Mouse (Mus musculus) c-Kit-negative CD71-positive TER-119-positive erythroid progenitor cells, embryonic 14.5 days (primary cell): ENCODE results near the gene Syt2.

Source experiments
- DNase-seq: peaks from one replicate; pipeline ENCODE4 v3.0.0-alpha.2; 2013; ENCODE audit warnings: low read depth, low spot score

Syt2 gene

DNA sequence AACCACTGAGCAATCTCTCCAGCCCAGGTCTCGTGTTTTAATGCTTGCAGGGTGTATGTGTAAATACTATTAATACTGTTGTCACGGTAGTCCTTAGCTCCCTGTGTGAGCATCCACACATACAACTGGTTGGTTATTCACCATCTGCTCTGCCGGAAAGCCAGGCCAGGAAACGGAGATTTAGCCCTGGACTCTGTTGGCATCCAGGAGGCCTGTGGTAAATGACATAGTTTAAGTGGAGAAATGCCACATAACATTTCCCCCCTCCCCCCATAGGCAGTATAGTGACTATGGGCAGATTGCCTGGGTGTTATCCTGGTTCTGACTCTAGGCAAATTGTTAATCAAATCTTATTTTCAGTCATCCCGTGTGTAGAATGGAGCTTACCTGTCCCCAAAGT, 4.3 kb downstream of the Syt2 start:
- no peak for DNase-seq

DNA sequence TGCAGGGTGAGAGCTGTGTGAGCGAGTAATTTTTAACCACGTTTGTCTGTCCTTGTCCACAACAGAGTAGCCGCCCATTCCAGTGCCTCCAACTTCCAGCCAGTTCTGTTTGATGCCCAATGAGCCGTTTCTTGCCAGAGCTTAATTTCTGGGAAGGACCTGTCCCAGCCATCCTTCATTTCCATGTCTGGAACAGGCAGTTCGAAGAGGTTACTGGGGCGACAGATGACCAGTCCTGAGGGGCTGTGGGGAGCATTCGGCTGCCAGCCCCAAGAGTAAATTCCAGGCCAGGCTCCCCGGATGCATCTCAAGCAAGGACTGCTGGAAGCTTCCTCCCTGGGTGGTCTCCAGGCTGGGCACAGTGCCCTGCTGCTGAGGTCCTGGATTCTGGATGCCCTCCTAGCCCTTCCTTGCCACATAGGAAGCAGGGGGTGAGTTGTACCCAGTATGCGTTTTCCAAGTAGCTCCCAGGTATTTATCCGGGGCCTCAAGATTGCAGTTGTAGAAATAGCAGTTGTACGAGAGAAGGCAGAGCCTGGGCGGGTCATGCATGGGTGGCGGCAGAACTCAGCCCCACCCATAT, 4.9 kb downstream of the Syt2 start:
- DNase-seq, result no peak

DNA sequence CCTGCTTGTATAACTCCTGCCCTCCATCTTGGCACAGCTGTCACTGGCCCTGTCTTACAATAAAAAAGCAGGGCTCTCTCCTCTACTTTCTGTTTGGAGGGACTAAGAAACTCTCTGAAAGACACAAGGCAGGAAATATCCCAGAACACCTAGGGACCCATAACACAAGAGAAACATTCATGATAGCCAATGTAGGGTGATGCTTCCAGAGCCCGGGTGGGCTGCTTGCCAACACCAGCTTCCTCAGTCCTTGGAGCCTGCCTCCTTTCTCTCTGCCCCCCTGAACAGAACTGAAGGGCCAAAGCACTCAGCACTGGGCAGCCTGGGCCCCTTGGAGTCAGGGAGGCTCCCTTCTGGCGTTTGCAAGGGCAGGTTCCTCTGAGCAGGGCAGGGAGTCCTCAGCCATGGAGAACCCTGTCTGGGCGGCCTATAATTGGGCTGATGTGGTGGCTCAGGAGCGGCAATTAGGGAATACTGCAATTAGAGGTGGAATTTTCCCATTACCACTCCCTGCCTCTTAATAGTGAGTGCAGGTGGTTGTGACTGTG, 5.4 kb downstream of the Syt2 start:
- no peak for DNase-seq

DNA sequence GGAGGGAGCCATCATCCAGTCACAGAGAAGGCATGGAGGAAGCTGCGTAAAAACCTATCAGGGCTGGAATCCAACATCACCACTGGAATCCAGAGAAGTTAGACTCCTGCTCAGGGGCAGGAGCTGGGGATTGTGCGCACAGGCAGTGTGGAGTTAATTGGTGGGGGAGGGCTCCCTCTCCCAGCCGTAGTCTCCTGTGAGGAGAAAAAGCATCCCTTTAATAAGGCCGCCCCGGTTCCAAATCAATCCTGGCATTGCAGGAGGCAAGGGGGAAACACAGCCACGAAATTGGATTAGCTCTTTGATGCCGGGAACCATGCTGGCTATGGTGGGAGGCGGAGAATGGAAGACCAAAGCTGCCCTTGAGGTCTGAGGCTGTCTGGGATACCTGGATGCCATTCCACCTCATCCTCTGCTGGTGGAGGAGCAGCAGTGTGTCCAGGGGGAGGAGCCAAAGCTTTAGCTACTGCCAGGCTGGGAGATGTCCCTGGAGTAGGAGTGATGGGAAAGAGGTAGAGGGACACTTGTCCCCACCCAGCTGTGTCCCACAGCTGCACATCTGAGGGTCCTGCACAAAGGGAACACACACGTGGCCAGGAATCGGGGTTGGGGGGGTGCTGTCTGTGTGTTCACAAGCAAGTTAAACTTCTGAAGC, 7.3 kb downstream of the Syt2 start:
- DNase-seq, result no peak

DNA sequence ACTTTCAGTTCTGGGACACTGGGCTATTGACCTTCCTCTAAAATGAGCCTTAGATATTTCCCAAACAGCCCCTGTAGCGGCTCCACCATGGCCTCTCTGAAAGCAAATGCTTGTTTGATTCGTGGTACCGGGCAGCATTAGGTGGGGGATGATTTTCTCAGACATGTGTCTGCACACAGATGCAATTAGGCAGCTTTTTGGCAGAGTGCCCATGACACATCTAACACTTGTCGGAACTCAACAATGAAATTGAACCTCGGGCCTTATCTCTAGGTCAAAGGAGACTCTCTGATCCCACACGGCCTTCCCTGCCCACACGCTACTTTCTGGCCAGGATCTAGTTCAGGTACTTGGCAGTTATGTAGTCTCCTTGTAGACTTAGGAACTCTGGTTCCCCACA, 12.4 kb downstream of the Syt2 start:
- DNase-seq, result no peak

- no peak for DNase-seq
Observed at GRCm38 (mm10) chr1:134660163-134660562, 13.7 kb downstream of the Syt2 start.

DNA sequence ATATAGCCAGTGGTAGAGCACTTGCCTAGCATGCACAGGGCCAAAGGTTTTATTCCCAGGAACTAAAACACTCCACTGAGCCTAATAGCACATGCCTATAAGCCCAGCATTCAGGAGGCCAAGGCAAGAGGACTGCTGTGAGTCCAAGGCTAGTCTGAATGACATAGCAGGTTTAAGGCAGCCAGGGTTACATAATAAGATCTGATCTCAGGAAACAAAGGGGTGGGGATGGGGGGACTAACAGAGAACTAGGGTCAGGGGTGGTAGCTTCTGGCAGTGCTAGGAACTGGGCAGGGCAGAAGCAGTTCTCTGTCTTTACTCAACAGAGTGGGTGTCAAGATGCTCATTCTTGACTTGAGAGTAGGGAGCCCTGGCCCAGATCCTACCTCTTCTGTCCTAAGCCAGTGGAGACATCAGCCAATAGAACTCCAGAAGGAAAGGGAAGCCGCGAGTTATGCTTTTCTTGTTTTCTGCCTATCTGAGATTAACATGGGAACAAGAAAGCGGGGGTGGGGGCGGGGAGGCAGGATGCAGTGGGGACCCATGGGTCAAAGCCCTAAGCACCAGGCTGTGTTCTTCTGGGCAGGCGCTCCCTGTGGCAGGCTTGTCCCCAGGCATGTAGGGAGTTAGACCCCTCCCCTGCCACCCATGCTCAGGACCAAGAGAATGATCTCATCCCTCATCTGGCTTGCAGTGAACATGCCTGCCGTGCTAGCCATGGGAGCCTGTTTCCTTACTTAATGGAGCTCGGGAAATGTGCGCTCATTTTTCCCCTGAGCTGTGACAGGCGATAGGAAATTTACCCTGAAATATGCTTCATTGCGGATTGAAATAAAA, 25.0 kb downstream of the Syt2 start:
- DNase-seq, result no peak

GRCm38 (mm10) chr1:134674312-134674711, 27.8 kb downstream of the Syt2 start:
- no peak for DNase-seq

DNA sequence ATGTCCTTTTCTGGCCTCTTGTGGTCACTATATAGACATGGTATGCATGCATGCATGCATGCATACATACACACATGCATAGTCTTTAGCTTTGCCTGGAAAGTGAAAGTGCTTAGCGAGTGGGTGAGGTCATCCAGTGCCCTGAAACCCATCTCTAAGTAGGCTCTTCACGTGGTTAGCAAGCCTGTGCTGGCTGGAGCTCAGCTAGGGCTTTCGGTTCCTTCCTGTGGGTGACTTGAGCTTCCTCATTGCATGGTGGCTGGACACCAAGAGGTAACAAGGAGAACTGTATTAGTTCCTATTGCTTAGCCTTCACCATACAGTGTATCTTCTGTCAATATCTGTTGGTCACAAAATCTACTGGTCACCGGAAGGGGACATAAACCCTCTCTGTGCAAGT, 33.0 kb downstream of the Syt2 start:
- DNase-seq, result no peak

DNA sequence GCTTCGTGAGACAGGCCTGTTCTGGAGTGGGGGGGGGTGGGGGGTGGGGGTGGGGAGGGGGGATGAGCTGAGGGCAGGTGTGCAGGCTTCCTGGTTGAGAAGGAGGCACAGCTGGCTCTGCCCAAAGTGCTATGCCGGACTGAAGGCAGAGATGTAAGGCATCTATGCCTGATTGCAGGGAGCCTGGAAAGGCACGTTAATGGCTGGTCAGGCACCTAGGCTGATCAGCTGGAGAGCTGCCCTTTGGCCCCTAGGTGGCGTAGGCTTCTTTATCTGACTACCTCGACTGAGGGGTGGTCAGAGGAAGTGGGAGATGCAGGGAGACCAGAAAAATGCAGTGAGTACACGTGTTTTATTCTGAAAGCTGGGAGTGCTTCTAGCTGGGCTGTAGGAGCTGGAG, 34.1 kb downstream of the Syt2 start:
- no peak for DNase-seq

DNA sequence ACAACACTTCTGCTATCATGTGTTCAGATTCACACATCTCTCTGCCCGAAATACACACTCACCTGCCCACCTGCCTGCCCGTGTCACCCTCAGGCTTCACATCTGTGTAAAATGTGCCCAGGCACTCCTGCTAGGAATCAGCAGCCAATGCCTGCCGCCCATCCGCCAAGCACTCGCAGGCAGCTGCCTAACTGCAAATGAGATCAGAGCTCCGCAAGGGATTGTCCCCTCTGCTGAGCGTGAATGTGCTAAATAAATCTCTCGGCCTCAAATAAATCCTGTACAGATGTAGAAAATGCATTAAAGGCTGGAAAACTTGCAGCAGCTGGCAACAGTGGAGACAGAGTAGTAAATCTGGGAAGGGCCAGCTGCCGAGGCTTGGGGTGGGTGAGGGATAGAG, 36.0 kb downstream of the Syt2 start:
- no peak for DNase-seq

- no peak for DNase-seq
Observed at GRCm38 (mm10) chr1:134686834-134687421, 40.5 kb downstream of the Syt2 start.

- DNase-seq, result no peak
Observed at GRCm38 (mm10) chr1:134696302-134696701, 49.8 kb downstream of the Syt2 start.

- DNase-seq, result no peak
Observed at GRCm38 (mm10) chr1:134697073-134697472, 50.6 kb downstream of the Syt2 start.

DNA sequence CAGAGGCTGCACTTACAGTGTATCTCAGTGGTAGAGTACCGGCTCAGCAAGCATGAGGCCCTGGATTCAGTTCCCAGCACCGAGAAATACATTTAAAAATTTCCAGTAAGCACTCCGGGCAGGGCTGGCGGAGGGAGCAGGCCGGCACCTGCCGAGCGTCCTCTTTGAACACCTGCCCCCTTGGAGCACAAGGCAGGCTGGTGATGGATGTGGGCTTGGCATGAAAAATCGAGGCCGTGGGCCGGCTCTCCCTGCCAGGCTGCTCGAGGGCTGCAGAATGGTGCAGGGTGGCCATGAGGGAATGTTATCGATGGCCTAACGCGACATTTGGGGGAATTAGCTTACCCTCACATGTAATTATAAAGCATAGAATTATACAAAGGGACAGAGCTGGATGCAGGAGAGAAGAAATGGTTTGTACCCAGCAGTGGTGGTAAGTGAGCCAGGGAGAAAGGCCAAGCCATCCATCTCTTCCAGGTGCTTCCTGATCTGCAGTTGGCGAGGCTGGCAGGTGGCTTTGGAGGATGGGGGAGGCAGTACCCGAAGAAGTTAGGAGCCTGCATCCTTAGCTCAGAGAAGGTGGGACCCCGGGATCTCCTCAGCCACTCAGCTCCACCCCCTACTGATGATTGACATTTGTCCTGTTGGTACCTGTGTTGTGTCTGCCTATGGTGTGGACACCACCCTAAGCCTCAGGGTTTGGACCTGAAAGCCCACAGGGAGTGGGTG, 51.2 kb downstream of the Syt2 start:
- DNase-seq, result no peak

DNA sequence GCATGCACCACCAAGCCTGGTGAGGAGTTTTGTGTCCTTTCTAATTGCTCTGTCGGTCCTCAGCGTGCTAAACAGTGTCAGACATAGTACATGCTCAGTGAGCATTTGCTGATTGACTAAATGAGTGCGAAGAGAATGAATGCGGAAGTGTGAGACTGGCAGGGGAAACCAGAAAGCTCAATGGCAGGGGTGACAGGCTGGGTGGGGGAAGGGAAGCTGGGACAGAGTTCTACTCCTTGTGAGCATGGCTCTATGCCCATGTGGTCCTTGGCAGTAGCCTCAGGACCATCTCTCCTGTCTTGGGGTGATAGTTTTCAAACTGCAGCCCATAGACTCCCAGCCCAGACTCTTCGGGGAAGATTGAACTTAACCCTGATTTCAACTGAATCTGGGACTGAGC, 52.0 kb downstream of the Syt2 start:
- DNase-seq, result no peak

DNA sequence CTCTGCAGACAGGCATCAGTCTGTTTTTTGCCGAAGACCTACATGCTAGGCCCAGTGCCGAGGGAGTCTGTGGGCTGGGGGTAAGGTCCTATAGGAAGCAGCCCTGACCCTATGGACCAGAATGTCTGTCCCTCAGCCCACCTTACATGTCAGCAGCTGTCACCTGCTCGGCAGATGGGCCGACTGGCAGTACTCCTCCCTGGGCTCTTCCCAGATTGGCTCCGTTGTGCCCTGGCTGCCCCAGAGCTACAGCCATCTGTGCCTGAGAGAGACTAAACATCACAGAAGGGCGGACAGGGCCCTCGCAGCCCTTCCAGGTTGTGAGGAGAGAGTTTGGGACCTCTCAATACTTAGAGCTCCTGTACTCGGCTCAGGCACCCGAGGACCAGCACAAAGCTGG, 52.9 kb downstream of the Syt2 start:
- DNase-seq, result no peak

- no peak for DNase-seq
Observed at GRCm38 (mm10) chr1:134700151-134700550, 53.7 kb downstream of the Syt2 start.

- no peak for DNase-seq
Observed at GRCm38 (mm10) chr1:134700634-134701033, 54.2 kb downstream of the Syt2 start.

- DNase-seq, result no peak
Observed at GRCm38 (mm10) chr1:134701191-134701590, 54.7 kb downstream of the Syt2 start.

DNA sequence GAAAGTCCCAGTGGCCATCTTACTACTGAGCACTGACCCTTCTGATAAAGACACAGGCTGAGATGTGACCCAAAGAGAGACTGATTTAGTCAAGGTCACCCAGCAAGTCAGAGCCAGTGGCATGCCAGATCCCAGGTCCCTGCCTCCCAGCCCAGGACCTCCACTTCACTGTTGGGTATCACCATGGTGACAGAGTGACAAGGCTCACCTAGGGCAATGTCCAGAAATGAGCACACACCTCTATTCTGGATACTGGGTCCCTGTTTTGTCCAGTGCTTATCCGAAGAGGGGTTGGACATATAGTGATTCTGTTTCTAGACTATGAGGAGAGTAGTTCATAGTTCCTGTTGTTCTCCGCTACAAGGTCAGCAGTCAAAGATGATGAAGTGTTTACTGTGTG, 56.8 kb downstream of the Syt2 start:
- DNase-seq, result no peak
